Mouse (Mus musculus): ENCODE measurements around the gene Ralgps2.

DNA sequence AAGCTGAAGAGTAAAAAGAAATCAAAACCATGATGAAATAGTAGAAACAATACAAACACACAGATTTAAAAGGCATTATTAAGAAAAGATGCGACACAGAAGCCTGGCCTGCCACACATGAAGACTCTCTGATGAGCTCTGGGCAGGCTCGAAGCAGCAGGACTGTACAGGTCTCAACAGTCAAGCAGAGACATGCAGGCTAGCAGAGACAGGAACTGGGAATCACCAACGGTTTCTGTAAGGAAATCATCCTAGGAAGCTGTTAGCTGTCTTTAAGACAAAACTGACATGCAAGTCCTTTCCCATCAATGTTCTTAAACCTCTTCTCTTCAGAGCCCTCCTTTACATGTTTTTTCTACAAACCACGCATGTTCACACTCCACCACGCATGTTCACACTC, 24.5 kb downstream of the Ralgps2 start:
- no peak for TF ChIP-seq CTCF (conservative IDR thresholded peaks at IDR 0.05; ENCODE audit: insufficient read depth, insufficient read length, low read depth, low read length)
- no peak for TF ChIP-seq POLR2A (IDR thresholded peaks at IDR 0.05; ENCODE audit: low read depth, low read length)
